Mouse (Mus musculus): ENCODE results near the gene Gm13723. TPM values are rescaled to one million over a fixed set of nuclear protein-coding genes. Genes with fewer than 3 reads are reported as not detected.

The Gm13723 gene
- not detected in 2 replicates for polyA plus RNA-seq (2012; rRNA removed)

GRCm38 (mm10) chr2:86874702-86875101 lies at the start of gene Gm13723:
Gene Gm13723, minus strand, starts transcription at chr2:86874802.
- no peaks in the 10 kb centered on the region for H3K27me3 ChIP-seq (ENCODE audit: control insufficient read depth, insufficient read depth, low read length)
- no peak within 1 kb of the TSS for H3K27ac ChIP-seq (ENCODE audit: control insufficient read depth, insufficient read depth, low read length)
- 64% methylated on average over 1 of the region's 1 CpGs for WGBS
- H3K4me3 ChIP-seq (ENCODE audit: control insufficient read depth, insufficient read depth, low read length) = no peak within 1 kb of the TSS
- H3K36me3 ChIP-seq (ENCODE audit: control insufficient read depth, insufficient read depth, low read length) = no peaks in the 10 kb centered on the region
- TF ChIP-seq POLR2A (IDR thresholded peaks at IDR 0.05; ENCODE audit: control insufficient read depth, extremely low read depth, insufficient read depth, low read length, poor library complexity) (no peak), CTCF (IDR thresholded peaks at IDR 0.05; ENCODE audit: borderline replicate concordance, control insufficient read depth, extremely low read depth, insufficient read depth, low read length, poor library complexity) (no peak)
- no peaks in the 10 kb centered on the region for H3K4me1 ChIP-seq (replicated peaks; ENCODE audit: control insufficient read depth, insufficient read depth, low read length)
- DNase-seq = no peak

- TF ChIP-seq POLR2A (IDR thresholded peaks at IDR 0.05; ENCODE audit: control insufficient read depth, extremely low read depth, insufficient read depth, low read length, poor library complexity) = no peak
- no peak for TF ChIP-seq CTCF (IDR thresholded peaks at IDR 0.05; ENCODE audit: borderline replicate concordance, control insufficient read depth, extremely low read depth, insufficient read depth, low read length, poor library complexity)
- 89% methylated on average over 2 of the region's 2 CpGs for WGBS
- no peaks in the 10 kb centered on the region for H3K36me3 ChIP-seq (ENCODE audit: control insufficient read depth, insufficient read depth, low read length)
- no peak for DNase-seq
- H3K4me3 ChIP-seq (ENCODE audit: control insufficient read depth, insufficient read depth, low read length) = no peak overlapping the region
- H3K27ac ChIP-seq (ENCODE audit: control insufficient read depth, insufficient read depth, low read length) = no peak overlapping the region
- H3K27me3 ChIP-seq (ENCODE audit: control insufficient read depth, insufficient read depth, low read length) = no peaks in the 10 kb centered on the region
- no peaks in the 10 kb centered on the region for H3K4me1 ChIP-seq (replicated peaks; ENCODE audit: control insufficient read depth, insufficient read depth, low read length)
These were observed 31.0 kb upstream of the Gm13723 start for GRCm38 (mm10) chr2:86905647-86906046.

GRCm38 (mm10) chr2:86892116-86892515 lies 17.5 kb upstream of the Gm13723 start, which contains the start of gene Olfr1097:
Gene Olfr1097, minus strand, starts transcription at chr2:86892216.
- H3K4me3 ChIP-seq (ENCODE audit: control insufficient read depth, insufficient read depth, low read length) = no peak within 1 kb of the TSS
- H3K4me1 ChIP-seq (replicated peaks; ENCODE audit: control insufficient read depth, insufficient read depth, low read length) = no peaks in the 10 kb centered on the region
- no peak for DNase-seq
- H3K27ac ChIP-seq (ENCODE audit: control insufficient read depth, insufficient read depth, low read length) = no peak within 1 kb of the TSS
- H3K27me3 ChIP-seq (ENCODE audit: control insufficient read depth, insufficient read depth, low read length) = no peaks in the 10 kb centered on the region
- TF ChIP-seq CTCF (IDR thresholded peaks at IDR 0.05; ENCODE audit: borderline replicate concordance, control insufficient read depth, extremely low read depth, insufficient read depth, low read length, poor library complexity) (no peak), POLR2A (IDR thresholded peaks at IDR 0.05; ENCODE audit: control insufficient read depth, extremely low read depth, insufficient read depth, low read length, poor library complexity) (no peak)
- H3K36me3 ChIP-seq (ENCODE audit: control insufficient read depth, insufficient read depth, low read length) = no peaks in the 10 kb centered on the region
- WGBS = 98% methylated on average over 1 of the region's 1 CpGs

- TF ChIP-seq CTCF (IDR thresholded peaks at IDR 0.05; ENCODE audit: borderline replicate concordance, control insufficient read depth, extremely low read depth, insufficient read depth, low read length, poor library complexity) (no peak), POLR2A (IDR thresholded peaks at IDR 0.05; ENCODE audit: control insufficient read depth, extremely low read depth, insufficient read depth, low read length, poor library complexity) (no peak)
- H3K4me3 ChIP-seq (ENCODE audit: control insufficient read depth, insufficient read depth, low read length) = no peak within 1 kb of the TSS
- H3K36me3 ChIP-seq (ENCODE audit: control insufficient read depth, insufficient read depth, low read length) = no peaks in the 10 kb centered on the region
- no peak for DNase-seq
- no peaks in the 10 kb centered on the region for H3K27me3 ChIP-seq (ENCODE audit: control insufficient read depth, insufficient read depth, low read length)
- H3K4me1 ChIP-seq (replicated peaks; ENCODE audit: control insufficient read depth, insufficient read depth, low read length) = no peaks in the 10 kb centered on the region
- no peak within 1 kb of the TSS for H3K27ac ChIP-seq (ENCODE audit: control insufficient read depth, insufficient read depth, low read length)
- 91% methylated on average over 3 of the region's 3 CpGs for WGBS
These were observed 23.0 kb downstream of the Gm13723 start, which contains the start of gene Olfr1095 for GRCm38 (mm10) chr2:86851596-86851995. Gene Olfr1095, minus strand, starts transcription at chr2:86851696.

- Histone ChIP-seq H3K4me3 (ENCODE audit: control insufficient read depth, insufficient read depth, low read length) (no peak within 1 kb of the TSS), H3K27ac (ENCODE audit: control insufficient read depth, insufficient read depth, low read length) (no peak within 1 kb of the TSS), H3K27me3 (ENCODE audit: control insufficient read depth, insufficient read depth, low read length) (no peaks in the 10 kb centered on the region), H3K36me3 (ENCODE audit: control insufficient read depth, insufficient read depth, low read length) (no peaks in the 10 kb centered on the region), H3K4me1 (replicated peaks; ENCODE audit: control insufficient read depth, insufficient read depth, low read length) (no peaks in the 10 kb centered on the region)
- DNase-seq = no peak
- TF ChIP-seq CTCF (IDR thresholded peaks at IDR 0.05; ENCODE audit: borderline replicate concordance, control insufficient read depth, extremely low read depth, insufficient read depth, low read length, poor library complexity) (no peak), POLR2A (IDR thresholded peaks at IDR 0.05; ENCODE audit: control insufficient read depth, extremely low read depth, insufficient read depth, low read length, poor library complexity) (no peak)
These were observed 50.2 kb downstream of the Gm13723 start, which contains the start of gene Olfr1094 for GRCm38 (mm10) chr2:86824363-86824762. Gene Olfr1094, plus strand, starts transcription at chr2:86824663.

Other genes starting within 250 kb of the Gm13723 start
- not detected in 2 replicates for gene Olfr1084, start 235.1 kb downstream of the Gm13723 start, polyA plus RNA-seq (2012; rRNA removed)
- gene Olfr1085, start 212.8 kb downstream of the Gm13723 start, polyA plus RNA-seq (2012; rRNA removed) = not detected in 2 replicates
- gene Olfr1086, start 194.7 kb downstream of the Gm13723 start, polyA plus RNA-seq (2012; rRNA removed) = not detected in 2 replicates
- gene Olfr1087, start 176.4 kb downstream of the Gm13723 start, polyA plus RNA-seq (2012; rRNA removed) = not detected in 2 replicates
- gene Olfr1089, start 141.1 kb downstream of the Gm13723 start, polyA plus RNA-seq (2012; rRNA removed) = not detected in 2 replicates
- gene Olfr1090, start 115.8 kb downstream of the Gm13723 start, polyA plus RNA-seq (2012; rRNA removed) = not detected in 2 replicates
- not detected in 2 replicates for gene Olfr1093, start 92.3 kb downstream of the Gm13723 start, polyA plus RNA-seq (2012; rRNA removed)
- not detected in 2 replicates for gene Olfr141, start 64.8 kb downstream of the Gm13723 start, polyA plus RNA-seq (2012; rRNA removed)
- gene Olfr1094, start 50.1 kb downstream of the Gm13723 start, polyA plus RNA-seq (2012; rRNA removed) = not detected in 2 replicates
- gene Olfr1095, start 23.1 kb downstream of the Gm13723 start, polyA plus RNA-seq (2012; rRNA removed) = not detected in 2 replicates
- not detected in 2 replicates for gene Olfr1097, start 17.4 kb upstream of the Gm13723 start, polyA plus RNA-seq (2012; rRNA removed)
- not detected in 2 replicates for gene Olfr1098, start 49.7 kb upstream of the Gm13723 start, polyA plus RNA-seq (2012; rRNA removed)
- gene Olfr1099, start 85.9 kb upstream of the Gm13723 start, polyA plus RNA-seq (2012; rRNA removed) = not detected in 2 replicates
- not detected in 2 replicates for gene Olfr1100, start 105.2 kb upstream of the Gm13723 start, polyA plus RNA-seq (2012; rRNA removed)
- not detected in 2 replicates for gene Olfr1101, start 116.4 kb upstream of the Gm13723 start, polyA plus RNA-seq (2012; rRNA removed)
- not detected in 2 replicates for gene Olfr1102, start 123.6 kb upstream of the Gm13723 start, polyA plus RNA-seq (2012; rRNA removed)
- not detected in 2 replicates for gene Olfr1104, start 152.3 kb upstream of the Gm13723 start, polyA plus RNA-seq (2012; rRNA removed)
- not detected in 2 replicates for gene Olfr1105, start 161.7 kb upstream of the Gm13723 start, polyA plus RNA-seq (2012; rRNA removed)
- not detected in 2 replicates for gene Olfr1106, start 177.5 kb upstream of the Gm13723 start, polyA plus RNA-seq (2012; rRNA removed)
- gene Olfr1107, start 201.0 kb upstream of the Gm13723 start, polyA plus RNA-seq (2012; rRNA removed) = not detected in 2 replicates
- gene Olfr1109, start 221.2 kb upstream of the Gm13723 start, polyA plus RNA-seq (2012; rRNA removed) = not detected in 2 replicates
- not detected in 2 replicates for gene Olfr259, start 239.8 kb upstream of the Gm13723 start, polyA plus RNA-seq (2012; rRNA removed)